Mouse (Mus musculus) E14TG2a.4 (cell line): ENCODE results near the gene Frmd6.

Experiments used
- CTCF ChIP-seq: conservative IDR thresholded peaks from 2 replicates; pipeline ENCODE4 v1.5.1; 2014; ENCODE audit warnings: low read length
- POU5F1 ChIP-seq: IDR thresholded peaks from 2 replicates; pipeline ENCODE4 v1.6.1; 2014; ENCODE audit warnings: low read length, borderline replicate concordance

GRCm38 (mm10) chr12:70911029-70911428 is 85.7 kb downstream of the Frmd6 start:
- peak; percentile 61 for TF ChIP-seq CTCF
- TF ChIP-seq POU5F1: no peak
